Mouse (Mus musculus) adrenal gland (tissue): ENCODE data around the gene Pknox2.

ENCODE experiments used
- intact Hi-C: fragments of 180-260 bp; cut with DNase I; formaldehyde crosslinking; loops from one replicate; pipeline ENCODE4 v1.15.1; 2025

Pknox2 gene

DNA sequence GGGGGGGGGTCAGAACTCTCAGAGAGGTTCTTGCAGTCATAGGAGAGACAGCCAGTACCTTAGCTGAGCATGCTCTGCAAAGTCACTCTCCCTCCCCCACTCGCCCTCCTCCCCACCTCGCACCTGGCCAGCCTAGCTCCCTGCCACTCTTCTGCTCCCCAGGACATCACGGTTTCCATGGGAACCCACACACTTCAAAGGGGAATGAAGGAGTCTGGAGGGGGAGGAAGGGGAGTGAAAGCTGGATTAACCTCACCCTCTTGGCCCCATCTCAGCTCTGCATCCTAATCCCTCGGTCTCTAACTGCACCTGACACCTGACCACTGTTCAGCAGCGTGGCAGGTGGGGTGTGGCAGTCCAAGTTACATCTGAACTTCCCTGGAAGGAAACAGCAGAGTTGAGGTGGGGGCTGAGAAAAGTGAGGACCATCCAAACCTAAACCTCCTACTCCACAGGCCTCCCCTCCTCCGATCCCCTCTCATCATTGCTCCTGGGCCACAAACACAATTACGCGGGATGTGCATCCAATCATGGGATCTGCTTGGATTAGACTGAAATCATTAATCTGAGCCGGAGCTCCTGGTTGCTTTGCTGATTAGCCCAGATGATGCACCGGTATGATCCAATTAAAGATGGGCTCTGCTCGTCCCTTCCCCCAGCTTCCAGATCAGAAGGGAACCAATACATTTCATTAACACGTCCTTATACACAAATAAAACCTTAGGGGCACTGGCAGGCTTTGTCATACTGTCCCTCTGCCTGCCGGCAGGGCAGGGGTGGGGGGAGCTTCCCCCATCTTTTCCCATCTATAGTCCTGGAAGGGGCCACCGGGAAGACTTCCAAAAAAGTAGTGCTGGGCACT is 196.7 kb downstream of the Pknox2 start:
- intact Hi-C loops, result no loop called here

DNA sequence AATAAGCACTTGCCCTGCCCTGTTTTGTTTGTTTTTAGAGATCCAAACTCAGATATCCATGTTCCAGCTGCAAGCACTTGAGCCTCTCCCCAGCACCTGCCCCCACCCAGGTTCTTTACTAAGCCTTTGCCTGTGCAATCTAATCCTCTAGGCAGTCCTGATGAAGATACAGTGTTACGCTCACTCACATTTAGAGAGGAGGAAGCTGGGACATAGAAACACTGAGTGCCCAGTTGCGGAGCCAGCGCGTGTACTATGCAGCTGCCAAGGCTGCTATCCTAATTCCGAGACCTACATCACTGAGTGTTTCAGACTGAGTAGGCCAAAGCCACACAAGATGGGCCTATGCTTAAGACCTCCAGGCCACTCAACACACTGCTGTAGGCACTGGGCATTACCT is 199.0 kb downstream of the Pknox2 start:
- intact Hi-C loops, result no loop called here

DNA sequence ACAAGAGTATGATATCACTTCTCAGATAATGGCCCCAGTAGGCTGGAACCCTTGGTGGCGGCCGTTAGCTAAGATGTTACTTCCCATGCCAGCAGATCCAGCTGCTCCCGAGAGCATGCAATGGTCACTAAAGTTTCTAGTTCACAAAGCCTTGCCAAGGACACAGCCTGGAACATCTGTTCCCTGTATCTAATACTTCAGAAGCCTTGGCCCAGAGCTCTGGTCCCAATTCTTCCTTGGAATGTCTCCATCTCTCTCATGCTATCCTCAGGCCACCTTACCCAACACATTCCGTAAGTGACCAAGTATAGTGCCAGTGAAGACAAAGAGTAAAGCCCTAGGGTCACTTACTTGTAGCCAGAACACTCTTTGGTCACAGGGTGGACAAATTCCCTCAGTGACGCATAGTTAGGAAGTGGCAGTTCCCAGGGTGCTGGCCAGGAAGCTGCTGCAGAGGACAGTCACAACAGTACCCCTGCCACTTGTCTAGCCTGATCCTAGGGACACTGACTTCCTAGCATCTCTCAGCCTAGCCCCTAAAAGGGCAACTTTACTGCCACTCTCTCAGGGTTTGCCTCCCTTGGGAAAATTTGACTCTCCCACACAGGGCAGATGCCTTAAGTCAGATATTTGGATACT is 200.0 kb downstream of the Pknox2 start:
- intact Hi-C loops, result no loop called here

DNA sequence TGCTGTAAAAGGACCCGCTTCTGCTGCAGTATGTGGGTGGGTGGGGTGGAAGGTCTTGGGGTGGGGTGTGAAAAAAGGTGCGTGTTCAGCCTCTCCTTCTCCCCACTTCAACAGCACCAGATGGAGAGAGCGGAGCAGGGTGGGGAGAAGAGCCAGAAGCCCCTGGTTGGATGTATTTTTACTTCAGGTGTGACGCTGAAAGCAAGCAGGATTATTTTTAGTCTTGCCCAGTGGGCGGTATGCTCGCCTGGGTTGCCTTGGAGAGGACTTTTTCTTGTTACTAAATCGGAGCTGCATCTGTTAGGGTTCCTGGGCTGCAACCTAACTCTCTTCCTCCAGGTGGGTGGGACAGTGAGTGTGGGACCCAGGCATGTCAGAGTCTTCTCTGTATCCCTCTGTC is 202.4 kb downstream of the Pknox2 start:
- intact Hi-C loops, result no loop called here

DNA sequence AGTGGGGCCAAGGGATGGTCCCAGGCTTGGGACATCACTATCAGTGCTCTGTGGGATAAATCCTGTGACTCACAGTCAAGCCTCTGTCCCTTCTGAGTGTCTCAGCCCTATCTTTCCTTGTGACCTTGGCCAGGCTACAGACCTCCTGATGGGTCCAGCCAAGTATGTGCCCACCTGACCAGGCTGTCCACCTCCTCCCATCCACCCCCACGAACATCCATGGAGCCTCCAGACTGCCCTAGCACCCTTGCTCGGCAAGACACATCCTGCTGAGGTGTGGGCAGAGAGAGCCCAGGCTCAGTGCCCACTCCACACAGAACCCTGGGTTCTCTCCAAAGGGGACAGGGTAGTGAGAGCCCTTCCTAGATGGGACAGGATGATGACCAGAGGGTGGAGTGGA is 204.6 kb downstream of the Pknox2 start:
- intact Hi-C loops, result no loop called here

DNA sequence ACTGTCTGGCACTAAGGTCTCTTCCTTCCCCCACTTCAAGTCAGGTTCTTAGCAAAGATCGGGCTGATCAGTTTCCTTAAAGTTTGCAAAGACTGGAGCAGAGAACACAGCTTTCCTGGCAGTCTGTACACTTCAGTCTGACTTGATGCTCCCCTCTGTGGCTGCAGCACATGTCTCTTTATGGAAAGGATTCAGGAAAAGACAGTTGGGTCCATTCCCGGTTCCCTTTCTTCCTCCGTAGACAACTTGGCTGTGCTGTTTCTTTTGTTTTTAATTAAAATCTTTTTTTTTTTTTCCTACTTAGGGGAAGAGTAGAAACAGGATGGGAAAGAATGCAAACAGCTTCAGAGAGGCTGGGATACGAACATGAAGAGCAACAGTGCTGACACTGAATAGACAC is 205.1 kb downstream of the Pknox2 start:
- intact Hi-C loops, result no loop called here

DNA sequence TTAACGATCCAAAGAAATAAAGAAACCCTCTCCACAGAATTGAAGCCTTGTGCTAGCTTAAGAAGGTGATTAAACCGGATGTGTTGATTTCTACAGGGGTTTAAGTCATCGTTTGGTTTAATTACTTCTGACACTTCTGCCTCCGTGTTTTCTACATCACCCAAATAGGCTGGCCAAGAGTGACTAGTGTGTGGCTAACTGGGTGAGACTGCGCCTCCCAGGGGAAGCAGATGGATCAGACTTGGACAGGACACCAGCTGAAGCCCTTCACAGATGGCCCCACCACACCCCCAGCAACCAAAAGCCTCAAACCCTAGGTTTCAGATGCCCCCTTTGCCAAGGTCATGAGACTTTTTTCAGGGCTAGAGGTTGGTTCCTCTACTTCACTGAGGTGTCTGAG is 205.6 kb downstream of the Pknox2 start:
- intact Hi-C loops, result no loop called here

DNA sequence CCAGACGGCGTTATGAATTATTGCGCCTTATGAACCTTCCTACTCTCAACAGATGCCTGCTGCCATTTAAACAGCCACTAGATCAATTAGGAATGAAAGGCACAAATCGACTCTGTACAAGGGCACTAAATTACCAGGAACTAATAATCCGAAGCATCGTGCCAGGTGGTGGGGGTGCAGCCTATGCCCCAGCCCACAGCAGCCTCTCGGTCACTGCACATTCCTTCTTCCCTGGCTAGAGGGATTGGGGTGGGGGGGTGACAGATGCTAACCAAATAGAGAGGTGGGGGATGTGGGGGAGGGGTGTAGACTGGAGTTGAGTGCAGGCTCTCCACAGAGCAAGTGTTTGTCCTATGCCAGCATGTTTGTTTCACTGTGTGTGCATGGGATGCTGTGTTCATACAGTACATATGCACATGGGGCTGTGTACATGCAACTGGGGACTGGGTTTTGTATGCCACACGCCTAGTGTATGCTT is 208.6 kb downstream of the Pknox2 start:
- intact Hi-C loops, result no loop called here

DNA sequence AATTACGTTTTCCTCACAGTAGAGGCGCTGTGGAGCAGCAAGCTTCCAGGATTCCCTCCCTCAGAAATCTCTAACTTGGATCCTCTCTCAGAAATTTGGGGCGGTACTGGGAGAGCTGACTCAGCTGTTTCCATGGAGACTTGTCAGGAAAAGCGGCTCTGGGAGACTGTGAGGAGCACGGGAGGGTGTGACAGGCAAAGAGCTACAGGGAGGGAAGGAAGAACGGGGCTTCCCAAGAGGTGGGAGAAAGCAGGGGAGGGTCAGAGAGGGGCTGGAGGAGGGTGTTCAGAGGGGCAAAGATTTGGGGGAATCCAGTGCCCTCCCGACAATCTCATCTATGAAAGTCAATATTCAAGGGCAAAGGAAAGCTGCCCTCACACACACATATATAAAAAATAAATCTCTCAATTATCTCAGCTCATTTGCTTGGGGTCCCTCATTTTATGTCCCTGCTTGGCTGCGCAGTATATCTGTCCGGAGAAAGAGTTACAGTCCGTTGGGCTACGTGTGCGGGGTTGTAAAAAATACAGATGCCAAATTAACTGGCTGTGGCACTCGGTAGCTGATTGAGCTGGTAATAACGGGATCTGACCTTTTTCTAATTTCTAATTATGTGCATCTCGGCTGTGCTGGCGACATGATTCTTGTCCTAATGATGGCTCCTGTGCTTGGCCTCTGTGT is 213.3 kb downstream of the Pknox2 start:
- intact Hi-C loops, result no loop called here

DNA sequence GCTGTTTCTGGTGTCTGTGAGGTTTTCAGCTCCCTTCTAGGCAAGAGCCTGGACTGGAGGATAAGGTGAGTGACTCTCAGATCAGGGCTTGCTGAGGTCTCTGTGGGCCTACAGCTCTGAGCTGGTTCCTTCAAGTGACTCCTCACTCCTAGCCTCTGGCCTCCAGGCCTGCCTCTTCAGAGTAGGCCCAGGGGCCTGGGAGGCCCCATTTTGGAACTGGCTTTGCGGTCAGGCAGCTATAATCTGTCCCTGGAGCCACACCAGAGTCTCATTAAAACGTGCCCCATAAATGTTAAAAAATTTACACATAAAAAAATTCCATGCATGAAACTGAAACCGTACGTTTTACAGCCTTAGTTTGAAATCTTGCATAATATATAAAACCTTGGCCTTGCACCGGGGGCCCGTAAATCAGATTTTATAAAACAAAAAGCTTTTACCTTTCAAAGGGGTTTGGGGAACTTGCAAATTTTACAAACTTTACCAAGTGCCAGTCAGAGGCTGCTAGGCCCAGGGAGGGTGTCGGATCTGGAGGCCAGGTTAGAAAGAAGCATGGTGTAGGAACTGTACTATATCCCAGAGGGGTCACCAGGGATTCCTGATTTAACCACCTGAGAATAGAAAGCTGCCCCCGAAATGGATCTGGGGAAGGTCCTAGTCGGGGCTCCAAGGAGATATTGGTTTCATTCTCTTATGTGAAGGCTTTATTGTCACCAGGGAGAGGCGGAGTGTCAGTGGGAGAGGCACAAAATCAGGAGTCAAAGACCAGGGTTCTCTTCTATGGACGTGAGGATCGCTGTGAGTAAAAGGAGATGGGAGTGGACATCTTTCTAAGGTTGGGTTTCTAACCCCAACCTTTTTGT is 214.0 kb downstream of the Pknox2 start:
- intact Hi-C loops, result no loop called here

DNA sequence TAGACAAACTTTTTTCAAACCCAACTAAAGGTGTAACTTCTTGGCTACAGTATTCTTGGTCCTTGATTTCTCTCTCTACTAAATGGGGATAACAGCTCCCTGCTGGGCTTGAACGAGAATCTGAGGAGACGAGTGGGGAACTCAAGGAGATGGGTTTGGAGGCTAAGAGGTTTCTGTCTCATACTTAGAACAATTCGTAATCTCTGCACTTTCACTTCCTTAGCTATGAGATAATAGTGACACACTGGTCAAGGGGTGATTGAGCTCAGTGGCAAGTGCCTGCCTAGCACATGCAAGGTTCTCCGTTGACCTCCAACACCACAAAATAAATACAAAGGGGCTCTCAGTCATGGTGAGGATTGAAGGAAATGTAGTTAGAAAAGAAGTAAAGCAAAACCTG is 215.6 kb downstream of the Pknox2 start:
- intact Hi-C loops, result no loop called here

DNA sequence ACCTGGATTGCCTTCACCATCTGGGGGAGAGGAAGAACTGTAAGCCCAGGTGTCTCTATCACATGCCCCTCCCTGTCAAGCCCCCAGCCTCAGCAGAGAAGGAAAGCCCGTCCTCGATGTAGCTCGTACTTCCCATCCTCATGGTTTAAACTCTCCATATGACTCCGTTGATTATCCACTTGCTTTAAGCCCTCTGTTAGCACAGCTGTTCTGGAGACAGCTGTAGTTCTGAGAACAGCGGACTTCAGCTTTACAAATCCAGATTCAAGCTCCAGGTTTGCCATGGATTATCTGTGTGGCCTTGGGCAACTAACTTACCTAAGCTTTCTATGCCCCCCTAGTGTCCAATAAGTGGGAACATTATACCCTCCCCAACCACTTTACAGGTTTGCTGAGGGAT is 223.5 kb downstream of the Pknox2 start:
- intact Hi-C loops, result no loop called here

DNA sequence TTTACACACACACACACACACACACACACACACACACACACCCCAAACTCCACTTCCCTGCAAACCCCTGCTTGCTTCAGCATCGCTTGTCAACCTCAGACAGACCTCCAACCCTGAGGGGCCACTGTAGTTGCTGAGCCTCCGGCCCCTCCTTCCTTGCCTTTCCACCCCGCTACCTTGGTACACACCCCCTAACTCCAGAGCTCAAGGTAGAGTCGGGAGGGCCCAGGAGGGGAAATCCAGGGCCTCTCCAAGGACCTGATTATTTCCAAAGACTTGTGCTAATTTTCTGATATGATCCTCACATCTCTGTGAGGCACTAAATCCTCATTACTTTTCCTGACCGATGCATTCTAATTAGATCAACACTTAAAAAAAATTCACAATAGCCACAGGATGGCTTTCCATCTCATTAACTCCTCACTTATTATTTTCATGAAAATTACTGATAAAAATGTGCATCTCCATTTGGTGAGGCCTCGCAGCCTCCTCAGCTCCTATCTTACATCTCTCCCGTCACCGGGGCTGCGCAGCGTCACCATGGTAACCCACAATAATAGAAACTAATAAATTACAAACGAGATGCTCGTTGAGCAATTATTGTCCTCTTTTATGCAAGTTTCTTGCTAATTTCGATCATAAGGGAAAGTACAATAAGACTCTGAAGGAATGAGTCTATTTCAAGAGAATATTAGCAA is 225.3 kb downstream of the Pknox2 start:
- intact Hi-C loops, result no loop called here

DNA sequence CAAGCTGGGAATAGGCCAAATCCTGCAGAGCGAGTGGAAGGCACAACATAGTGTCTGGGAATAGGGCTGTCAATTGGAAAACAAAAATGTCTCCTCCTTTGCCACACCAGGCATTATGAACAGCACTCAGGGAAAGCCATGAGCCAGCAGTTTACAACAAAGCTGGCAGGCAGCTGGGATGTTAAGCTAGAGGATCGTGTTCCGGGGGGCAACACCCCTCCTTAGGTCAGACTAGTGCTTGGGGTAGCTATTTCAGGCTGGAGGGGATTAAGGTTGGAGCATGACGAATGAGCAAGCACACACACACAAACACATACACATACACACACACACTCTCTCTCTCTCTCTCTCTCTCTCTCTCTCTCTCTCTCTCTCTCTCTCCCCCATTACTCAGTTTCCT is 227.7 kb downstream of the Pknox2 start:
- intact Hi-C loops, result loop anchor here (5.0 kb wide), 1 partner anchor 48 kb away; no protein-coding TSS in a partner anchor

DNA sequence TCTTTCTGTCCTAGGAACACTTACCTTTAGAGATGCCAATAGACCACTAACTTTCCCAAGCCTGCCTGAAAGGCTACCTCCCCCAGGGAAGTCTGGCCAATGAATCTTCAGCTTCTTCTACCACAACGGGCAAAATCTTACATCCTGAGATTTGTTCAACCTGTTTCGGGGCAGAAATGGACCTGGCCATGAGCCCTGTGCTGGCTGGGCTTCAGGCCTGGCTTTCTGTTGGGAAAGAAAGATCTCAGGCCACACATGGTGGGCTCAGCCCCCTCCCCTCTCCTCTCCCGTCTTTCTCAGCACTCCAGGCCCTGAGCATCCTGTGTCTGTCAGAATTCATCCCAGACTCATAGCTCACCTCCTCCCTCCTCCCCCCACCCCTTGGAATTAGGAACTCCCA is 228.6 kb downstream of the Pknox2 start:
- intact Hi-C loops, result loop anchor here (5.0 kb wide), 1 partner anchor 49 kb away; no protein-coding TSS in a partner anchor

DNA sequence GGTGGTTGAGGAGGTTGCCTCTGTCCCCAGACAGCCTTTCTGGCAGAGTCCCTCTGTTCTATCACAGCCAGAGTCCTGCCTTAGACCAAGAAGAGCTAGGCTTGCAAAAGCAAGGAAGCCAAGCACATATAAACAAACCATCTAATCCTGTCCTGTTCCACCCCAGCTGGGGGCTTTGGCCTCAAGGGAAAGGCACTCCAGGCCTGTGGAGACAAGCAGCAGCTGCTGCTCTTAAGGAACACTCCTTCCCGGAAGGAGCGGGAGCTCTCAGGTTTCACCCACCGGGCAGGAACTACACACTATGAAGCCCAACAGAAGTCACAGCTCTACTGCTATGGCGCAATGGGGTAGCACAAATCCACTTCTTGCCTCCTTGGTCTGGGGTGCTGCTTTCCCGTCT is 230.3 kb downstream of the Pknox2 start:
- intact Hi-C loops, result loop anchor here (5.0 kb wide), 1 partner anchor 50 kb away; no protein-coding TSS in a partner anchor

DNA sequence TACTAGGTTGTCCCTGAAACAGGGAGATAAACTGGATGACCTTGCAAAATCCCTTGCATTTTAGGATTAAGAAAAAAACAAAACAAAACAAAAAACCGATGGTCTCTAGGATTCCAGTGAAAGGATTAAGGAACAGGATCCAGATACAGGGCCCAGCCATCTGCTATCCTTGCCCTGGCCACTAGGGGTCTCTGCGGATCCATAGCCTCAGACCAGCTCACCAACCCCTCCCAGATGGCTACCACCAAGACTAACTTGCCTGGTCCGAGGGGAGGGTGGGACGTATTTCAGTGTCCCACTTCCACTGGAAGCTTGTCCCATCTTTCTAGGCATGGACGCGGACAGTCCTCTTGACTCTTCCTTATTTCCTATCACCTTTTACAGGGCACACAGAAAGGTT is 230.8 kb downstream of the Pknox2 start:
- intact Hi-C loops, result loop anchor here (5.0 kb wide), 1 partner anchor 51 kb away; no protein-coding TSS in a partner anchor

DNA sequence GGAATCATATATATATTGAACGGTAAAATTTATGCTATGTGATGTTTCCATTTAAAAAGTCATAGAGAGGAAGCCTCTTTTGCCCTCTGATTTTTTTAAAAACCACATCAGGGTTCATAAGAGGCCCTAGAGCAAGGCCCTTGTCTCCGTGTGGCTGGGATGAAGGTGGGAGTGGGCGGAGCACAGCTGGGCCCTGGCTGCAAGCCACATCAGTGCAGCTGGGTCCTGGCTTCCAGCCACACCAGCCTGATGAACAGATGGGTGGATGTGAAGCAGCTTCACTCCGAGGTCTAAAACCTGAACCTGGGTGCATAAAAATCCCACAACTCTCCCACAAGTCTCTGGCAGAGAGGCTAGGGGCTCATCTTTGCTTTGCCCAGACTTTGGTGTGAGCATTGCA is 241.8 kb downstream of the Pknox2 start:
- intact Hi-C loops, result no loop called here

DNA sequence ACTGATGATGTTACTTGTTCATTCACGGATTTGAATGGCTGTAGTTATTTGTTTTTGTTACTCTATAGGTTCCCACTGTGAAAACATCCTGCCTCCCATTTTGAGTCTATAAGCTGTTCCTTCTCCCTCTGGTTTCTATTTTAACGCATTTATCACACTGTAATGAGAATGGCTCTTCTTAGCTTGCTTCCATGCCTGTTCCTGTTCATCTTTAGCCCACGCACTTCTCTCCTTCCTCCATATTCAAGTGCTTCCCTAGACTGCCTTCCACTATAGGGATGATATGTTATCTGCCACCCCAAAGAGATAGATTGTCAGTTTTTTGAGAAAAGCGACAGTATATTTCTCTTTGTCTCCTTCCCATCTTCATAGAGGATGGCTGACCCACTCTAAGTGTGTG is 246.7 kb downstream of the Pknox2 start:
- intact Hi-C loops, result no loop called here

DNA sequence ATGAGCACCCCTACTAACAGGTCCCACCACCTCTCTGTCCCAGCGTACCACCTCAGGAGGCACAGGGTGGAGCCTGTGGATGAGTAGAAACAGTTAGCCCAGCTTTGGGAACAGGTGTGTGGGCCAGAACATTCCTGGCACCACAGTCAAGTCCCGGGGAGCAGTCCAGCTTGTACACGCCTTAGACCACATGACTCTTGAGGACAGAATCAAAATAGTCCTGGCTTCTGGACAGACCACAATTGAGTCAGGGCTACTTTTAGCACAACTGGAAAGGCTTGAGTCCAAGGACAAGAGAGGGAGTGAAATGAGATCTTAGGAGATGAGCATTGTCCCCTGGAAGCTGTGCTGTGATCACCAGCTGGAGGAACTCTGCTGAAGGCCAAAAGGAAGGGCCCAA is 248.6 kb downstream of the Pknox2 start:
- intact Hi-C loops, result loop anchor here (5.0 kb wide), 2 partner anchors 74 to 329 kb away; no protein-coding TSS in a partner anchor
